Mouse (Mus musculus) liver, embryonic 15.5 days (tissue): Measurements from ENCODE around the gene Dynll1. TPM values are rescaled to one million over a fixed set of nuclear protein-coding genes. Genes with fewer than 3 reads are reported as not detected.

Experiments used
- ATAC-seq: fragments of 200-750 bp; cut with Nextera tagmentation; 2 replicates; pipeline ENCODE4 v1.8.0; 2017; ENCODE audit warnings: moderate number of reproducible peaks, mild to moderate bottlenecking, moderate library complexity; ENCODE audit not compliant: insufficient read depth
- H3K27ac ChIP-seq: fragments of 300-500 bp; sonication (generic); replicated peaks from 2 replicates; pipeline ENCODE4 v1.5.1; 2015; ENCODE audit warnings: mild to moderate bottlenecking, inconsistent platforms
- H3K27me3 ChIP-seq: fragments of 300-500 bp; sonication (generic); 2 replicates; pipeline ENCODE4 v1.6.1; 2015; ENCODE audit warnings: mild to moderate bottlenecking, inconsistent platforms
- H3K36me3 ChIP-seq: fragments of 300-500 bp; sonication (generic); replicated peaks from 2 replicates; pipeline ENCODE4 v1.6.1; 2015; ENCODE audit warnings: moderate library complexity, mild to moderate bottlenecking, inconsistent platforms
- H3K4me1 ChIP-seq: fragments of 300-500 bp; sonication (generic); replicated peaks from 2 replicates; pipeline ENCODE4 v1.6.1; 2015; ENCODE audit warnings: inconsistent platforms
- H3K4me2 ChIP-seq: fragments of 300-500 bp; sonication (generic); 2 replicates; pipeline ENCODE4 v1.6.1; 2015; ENCODE audit warnings: moderate library complexity, mild to moderate bottlenecking, inconsistent platforms
- H3K4me3 ChIP-seq: fragments of 300-500 bp; sonication (generic); replicated peaks from 2 replicates; pipeline ENCODE4 v1.5.1; 2015; ENCODE audit warnings: mild to moderate bottlenecking, inconsistent platforms
- H3K9ac ChIP-seq: fragments of 300-500 bp; sonication (generic); 2 replicates; pipeline ENCODE4 v1.6.1; 2015; ENCODE audit warnings: moderate library complexity, mild to moderate bottlenecking, inconsistent platforms
- H3K9me3 ChIP-seq: fragments of 300-500 bp; sonication (generic); replicated peaks from 2 replicates; pipeline ENCODE4 v1.6.1; 2016; ENCODE audit warnings: inconsistent platforms
- WGBS: fragments of 180-500 bp; shearing (Covaris S2); methylation state at CpG from one replicate; pipeline ENCODE4 v1.1.7; 2015; ENCODE audit warnings: mixed read lengths; ENCODE audit not compliant: insufficient replicate concordance; 5-methylcytosine and 5-hydroxymethylcytosine counted together
- polyA plus RNA-seq: library from polyadenylated mRNA; unstranded; fragments of >200 nt; fragmentation: Nextera tagmentation; extraction: Ambion mirVana; gene quantifications from 2 replicates; pipeline ENCODE4 v1.2.1, GENCODE M21; 2015

Gene Dynll1
- polyA plus RNA-seq, 1 experiment from 2014 or later, result 554 TPM

GRCm38 (mm10) chr5:115278053-115278452, 22.7 kb downstream of the Dynll1 start:
- Histone ChIP-seq H3K4me2 (no peak overlapping the region), H3K9ac (no peak overlapping the region), H3K4me1 (peaks cover 50% of the 10 kb centered on the region), H3K9me3 (0 out of 2 replicates have a peak, but pooled peaks cover 2% of the 10 kb centered on the region), H3K36me3 (no peaks in the 10 kb centered on the region), H3K4me3 (no peak overlapping the region), H3K27ac (no peak overlapping the region), H3K27me3 (no peaks in the 10 kb centered on the region)
- WGBS, result 86% methylated on average over 1 of the region's 1 CpGs
- no peak for ATAC-seq

- Histone ChIP-seq H3K36me3 (no peaks in the 10 kb centered on the region; the same call in 1 of the 2 replicates), H3K27ac (no peak overlapping the region), H3K9ac (no peak overlapping the region), H3K4me1 (peaks cover 43% of the 10 kb centered on the region), H3K9me3 (0 out of 2 replicates have a peak, but pooled peaks cover 2% of the 10 kb centered on the region), H3K27me3 (no peaks in the 10 kb centered on the region), H3K4me2 (no peak overlapping the region), H3K4me3 (no peak overlapping the region)
- no peak for ATAC-seq
- 55% methylated on average over 14 of the region's 14 CpGs for WGBS
Observed at GRCm38 (mm10) chr5:115275998-115276397, 24.8 kb downstream of the Dynll1 start.

GRCm38 (mm10) chr5:115274771-115275170, 26.0 kb downstream of the Dynll1 start:
- Histone ChIP-seq H3K36me3 (peaks cover 12% of the 10 kb centered on the region), H3K4me2 (no peak overlapping the region), H3K4me1 (peaks cover 45% of the 10 kb centered on the region), H3K9me3 (0 out of 2 replicates have a peak, but pooled peaks cover 2% of the 10 kb centered on the region), H3K4me3 (no peak overlapping the region), H3K9ac (no peak overlapping the region), H3K27ac (peak overlapping the region; percentile 51), H3K27me3 (no peaks in the 10 kb centered on the region)
- 76% methylated on average over 1 of the region's 1 CpGs for WGBS
- no peak for ATAC-seq

- Histone ChIP-seq H3K4me3 (no peak overlapping the region), H3K36me3 (peaks cover 16% of the 10 kb centered on the region), H3K9me3 (0 out of 2 replicates have a peak, but pooled peaks cover 2% of the 10 kb centered on the region), H3K27ac (peak overlapping the region; percentile 51), H3K4me2 (no peak overlapping the region), H3K9ac (no peak overlapping the region), H3K27me3 (no peaks in the 10 kb centered on the region), H3K4me1 (peaks cover 48% of the 10 kb centered on the region)
- WGBS, result 49% methylated on average over 1 of the region's 1 CpGs
- no peak for ATAC-seq
Observed at GRCm38 (mm10) chr5:115274353-115274752, 26.4 kb downstream of the Dynll1 start.

- Histone ChIP-seq H3K9ac (0 out of 2 replicates have a peak overlapping the region, but pooled peaks have one; percentile 98), H3K9me3 (0 out of 2 replicates have a peak, but pooled peaks cover 2% of the 10 kb centered on the region), H3K4me1 (peaks cover 50% of the 10 kb centered on the region), H3K4me3 (peak overlapping the region; percentile 99; the same call in 1 of the 2 replicates), H3K27ac (peak overlapping the region; percentile 100), H3K4me2 (peak overlapping the region; percentile 80), H3K36me3 (peaks cover 23% of the 10 kb centered on the region), H3K27me3 (no peaks in the 10 kb centered on the region)
- WGBS, result 64% methylated on average over 6 of the region's 6 CpGs
- no peak for ATAC-seq
Observed at GRCm38 (mm10) chr5:115273549-115274135, 27.2 kb downstream of the Dynll1 start.

- Histone ChIP-seq H3K4me1 (peaks cover 50% of the 10 kb centered on the region), H3K9me3 (0 out of 2 replicates have a peak, but pooled peaks cover 2% of the 10 kb centered on the region), H3K4me3 (peak within 1 kb of the TSS; percentile 99), H3K9ac (peak within 1 kb of the TSS; percentile 98), H3K27ac (peak within 1 kb of the TSS; percentile 100), H3K36me3 (peaks cover 30% of the 10 kb centered on the region), H3K4me2 (peak within 1 kb of the TSS; percentile 80), H3K27me3 (no peaks in the 10 kb centered on the region)
- WGBS, result 12% methylated on average over 26 of the region's 26 CpGs
- peak; percentile 82 for ATAC-seq
Observed at GRCm38 (mm10) chr5:115272812-115273548, 27.8 kb downstream of the Dynll1 start, which contains the start of gene Rnf10. Gene Rnf10 (minus strand): TSS chr5:115272898.

- peak overlapping the region; percentile 98 for H3K9ac ChIP-seq
- H3K36me3 ChIP-seq, result peaks cover 34% of the 10 kb centered on the region
- peak overlapping the region; percentile 99 for H3K4me3 ChIP-seq
- peak overlapping the region; percentile 80 for H3K4me2 ChIP-seq
- H3K9me3 ChIP-seq, result 0 out of 2 replicates have a peak, but pooled peaks cover 2% of the 10 kb centered on the region
- WGBS, result under 1% methylated on average over 69 of the region's 77 CpGs
- peaks cover 55% of the 10 kb centered on the region for H3K4me1 ChIP-seq
- ATAC-seq, result peak; percentile 55
- peak overlapping the region; percentile 100 for H3K27ac ChIP-seq
- no peaks in the 10 kb centered on the region for H3K27me3 ChIP-seq
Observed at GRCm38 (mm10) chr5:115271931-115272811, 28.6 kb downstream of the Dynll1 start.

GRCm38 (mm10) chr5:115269969-115270368, 30.8 kb downstream of the Dynll1 start:
- peaks cover 73% of the 10 kb centered on the region for H3K4me1 ChIP-seq
- WGBS, result 83% methylated on average over 1 of the region's 1 CpGs
- H3K4me3 ChIP-seq, result peak overlapping the region; percentile 99
- ATAC-seq, result no peak
- peak overlapping the region; percentile 80 for H3K4me2 ChIP-seq
- H3K27ac ChIP-seq, result peak overlapping the region; percentile 100
- H3K27me3 ChIP-seq, result no peaks in the 10 kb centered on the region
- H3K9ac ChIP-seq, result peak overlapping the region; percentile 98
- H3K36me3 ChIP-seq, result peaks cover 49% of the 10 kb centered on the region
- H3K9me3 ChIP-seq, result no peaks in the 10 kb centered on the region

- no peak for ATAC-seq
- H3K4me1 ChIP-seq, result peaks cover 79% of the 10 kb centered on the region
- H3K9ac ChIP-seq, result peak overlapping the region; percentile 68; the same call in 1 of the 2 replicates
- peak overlapping the region; percentile 80 for H3K4me2 ChIP-seq
- no peaks in the 10 kb centered on the region for H3K9me3 ChIP-seq
- H3K4me3 ChIP-seq, result peak overlapping the region; percentile 99
- no peaks in the 10 kb centered on the region for H3K27me3 ChIP-seq
- 30% methylated on average over 3 of the region's 3 CpGs for WGBS
- peaks cover 63% of the 10 kb centered on the region for H3K36me3 ChIP-seq
- peak overlapping the region; percentile 100 for H3K27ac ChIP-seq
Observed at GRCm38 (mm10) chr5:115268266-115268665, 32.5 kb downstream of the Dynll1 start.

GRCm38 (mm10) chr5:115267469-115268045, 33.2 kb downstream of the Dynll1 start:
- Histone ChIP-seq H3K36me3 (peaks cover 70% of the 10 kb centered on the region), H3K27ac (peak overlapping the region; percentile 100), H3K9me3 (no peaks in the 10 kb centered on the region), H3K4me1 (peaks cover 82% of the 10 kb centered on the region), H3K4me2 (peak overlapping the region; percentile 80), H3K27me3 (no peaks in the 10 kb centered on the region), H3K4me3 (peak overlapping the region; percentile 99), H3K9ac (peak overlapping the region; percentile 68)
- 26% methylated on average over 3 of the region's 3 CpGs for WGBS
- peak; percentile 29; the same call in 1 of the 2 replicates for ATAC-seq
